Mouse (Mus musculus): ENCODE results near the gene Olfr1406. TPM values are rescaled to one million over a fixed set of nuclear protein-coding genes. Genes with fewer than 3 reads are reported as not detected.
"Not testable (repeated sequence)": the region's sequence is repeated elsewhere in the genome, so short reads cannot be mapped to it uniquely, and the experiment has no call there.

The Olfr1406 gene
- total RNA-seq (2021): not detected
- long read RNA-seq, experiment 1: 0 reads
- long read RNA-seq, experiment 2: 0 reads

DNA sequence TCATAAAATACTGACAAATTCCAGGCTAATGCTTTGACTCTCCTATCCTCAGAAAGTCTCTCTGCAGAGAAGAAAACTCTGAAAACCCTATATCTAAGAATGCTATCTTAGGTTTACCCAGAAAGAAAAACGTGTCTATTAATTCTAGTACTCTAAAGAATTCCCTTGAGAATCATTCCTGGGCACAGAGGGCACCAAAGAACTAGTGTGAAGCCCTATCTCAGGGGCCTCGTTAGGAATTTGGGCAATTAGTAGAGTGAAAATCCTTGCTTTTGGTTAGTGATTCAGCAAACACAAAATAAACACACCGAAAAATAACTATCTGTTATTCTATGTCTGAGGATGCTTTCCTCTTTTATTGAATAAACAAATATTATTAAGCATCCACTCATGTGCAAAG is at the start of gene Olfr1406:
Gene Olfr1406, minus strand, starts transcription at position 101 of the 400 bp plus-strand sequence.
- intact Hi-C loops (cut with DNase I; ENCODE audit: low total_unique reads): no loop called here

GRCm38 (mm10) chr1:173237004-173237403 is 46.6 kb upstream of the Olfr1406 start:
- intact Hi-C loops (cut with DNase I; ENCODE audit: low total_unique reads): not testable (repeated sequence)

More for the DNA sequence above, at the start of gene Olfr1406:
- no peak for DNase-seq

DNA sequence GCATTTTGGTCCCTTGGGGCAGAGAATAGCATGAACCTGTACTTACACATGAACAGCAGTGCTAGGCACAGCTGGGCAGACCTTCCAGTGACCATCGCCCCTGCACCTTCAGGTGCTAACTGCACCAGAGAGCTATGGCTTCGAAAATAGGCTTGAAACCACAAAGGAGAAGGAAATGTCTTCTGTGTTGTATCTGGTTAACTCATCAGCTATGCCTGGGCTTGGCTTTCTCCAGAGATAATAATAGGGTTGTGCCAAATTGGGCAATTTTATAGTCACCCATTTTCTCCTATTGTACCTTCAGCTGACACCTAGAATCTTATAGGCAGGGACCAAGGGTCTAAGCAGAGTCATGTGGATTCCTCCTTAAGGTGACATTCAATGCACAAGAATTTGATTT is 36.6 kb upstream of the Olfr1406 start, which contains the start of gene Fcer1a:
Gene Fcer1a, minus strand, starts transcription at position 134 of the 400 bp plus-strand sequence.
- intact Hi-C loops (cut with DNase I; ENCODE audit: low total_unique reads): no loop called here
- DNase-seq: no peak

More at GRCm38 (mm10) chr1:173237004-173237403, 46.6 kb upstream of the Olfr1406 start:
- DNase-seq: not testable (repeated sequence)

DNA sequence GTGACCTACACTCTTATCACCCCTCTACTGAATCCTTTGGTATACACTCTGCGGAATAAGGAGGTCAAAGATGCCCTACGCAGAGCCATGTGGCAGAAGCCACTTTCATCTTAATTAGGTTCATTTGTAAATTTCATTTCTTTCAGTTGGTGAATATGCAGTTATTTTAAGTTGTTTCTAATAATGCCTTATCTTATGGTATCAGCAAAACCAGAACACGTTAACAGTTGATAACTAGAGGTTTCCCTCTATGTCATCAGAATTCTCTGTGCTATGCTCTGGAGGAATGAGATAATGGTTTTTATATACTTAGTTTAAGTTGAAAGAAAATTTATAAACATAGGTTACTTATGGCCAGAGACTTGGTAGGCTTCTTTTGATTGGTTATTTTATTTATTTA is 26.0 kb upstream of the Olfr1406 start:
- intact Hi-C loops (cut with DNase I; ENCODE audit: low total_unique reads): no loop called here
- no peak for DNase-seq

- no peak for DNase-seq
- intact Hi-C loops (cut with DNase I; ENCODE audit: low total_unique reads): no loop called here
These were observed 21.7 kb upstream of the Olfr1406 start, which contains the start of gene Olfr1404 for GRCm38 (mm10) chr1:173212092-173212491. Gene Olfr1404, plus strand, starts transcription at chr1:173212392.

DNA sequence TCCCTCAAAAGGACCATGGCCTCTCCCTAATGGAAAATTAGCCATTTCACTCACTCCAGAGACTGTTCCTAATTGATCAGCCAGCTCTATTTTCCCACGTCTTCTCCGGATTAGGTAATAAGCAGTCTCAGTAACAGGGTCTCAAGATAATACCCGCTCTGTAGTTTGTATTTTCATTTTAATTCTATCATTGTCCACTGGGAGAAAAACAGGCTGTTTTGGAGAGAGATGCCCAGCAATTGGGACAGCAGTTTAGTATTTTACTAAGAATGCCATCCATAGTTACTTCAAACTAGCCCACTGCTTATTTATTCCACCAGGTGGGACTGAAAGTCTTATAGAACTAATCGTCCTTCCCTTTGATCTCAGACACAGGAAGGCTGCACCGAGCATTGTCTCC is 7.1 kb upstream of the Olfr1406 start, which contains the start of gene Olfr218:
Gene Olfr218, plus strand, starts transcription at position 301 of the 400 bp plus-strand sequence.
- DNase-seq: no peak
- intact Hi-C loops (cut with DNase I; ENCODE audit: low total_unique reads): no loop called here

GRCm38 (mm10) chr1:173196359-173196758 is 5.9 kb upstream of the Olfr1406 start:
- intact Hi-C loops (cut with DNase I; ENCODE audit: low total_unique reads): no loop called here
- DNase-seq: no peak

GRCm38 (mm10) chr1:173192059-173192458 is 1.6 kb upstream of the Olfr1406 start:
- no peak for DNase-seq
- intact Hi-C loops (cut with DNase I; ENCODE audit: low total_unique reads): no loop called here

DNA sequence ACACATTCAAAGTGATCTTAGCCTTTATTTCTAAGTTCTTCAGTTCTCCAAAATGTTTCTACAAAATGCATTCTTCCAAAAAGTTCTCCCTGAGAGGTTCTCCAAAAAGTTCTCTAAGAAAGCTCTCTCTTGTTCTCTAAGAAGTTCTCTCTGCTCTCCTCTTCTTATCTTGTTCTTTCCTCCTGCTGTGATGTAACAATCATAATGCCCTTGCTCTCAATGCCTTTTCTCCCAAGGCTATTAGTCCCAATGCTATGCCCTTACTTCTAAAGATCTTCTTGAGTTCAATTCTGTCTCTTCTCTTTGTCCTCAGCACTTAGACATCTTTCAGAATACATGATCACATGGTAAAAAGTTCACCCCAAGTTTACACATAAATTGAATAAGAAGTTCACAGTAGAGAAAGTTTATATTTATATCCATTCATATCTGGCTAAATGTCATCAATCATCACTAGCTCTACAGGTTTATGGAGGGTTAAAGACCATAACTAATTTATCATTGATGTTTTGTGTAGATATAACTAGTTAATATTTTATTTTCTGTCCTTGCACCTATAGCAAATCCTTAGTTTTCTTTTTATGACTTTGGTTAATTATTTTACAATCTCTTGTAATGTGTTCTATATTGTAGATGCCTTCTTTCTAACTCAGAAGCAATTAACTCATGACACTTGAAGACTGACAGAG is 16.1 kb downstream of the Olfr1406 start:
- DNase-seq: no peak
- intact Hi-C loops (cut with DNase I; ENCODE audit: low total_unique reads): no loop called here

GRCm38 (mm10) chr1:173137274-173137673 is 53.2 kb downstream of the Olfr1406 start, which contains the start of gene Olfr1408:
Gene Olfr1408, minus strand, starts transcription at chr1:173137374.
- intact Hi-C loops (cut with DNase I; ENCODE audit: low total_unique reads): no loop called here
- DNase-seq: no peak

Other genes with a start within 250 kb of the Olfr1406 start
- gene Olfr16, start 240.2 kb downstream of the Olfr1406 start, total RNA-seq (2021): not detected
- not detected for gene Olfr1408, start 53.3 kb downstream of the Olfr1406 start, total RNA-seq (2021)
- gene Olfr218, start 7.2 kb upstream of the Olfr1406 start, total RNA-seq (2021): not detected
- not detected for gene Olfr1404, start 21.8 kb upstream of the Olfr1406 start, total RNA-seq (2021)
- gene Fcer1a, start 36.6 kb upstream of the Olfr1406 start, total RNA-seq (2021): not detected
- not detected for gene Olfr418, start 75.4 kb upstream of the Olfr1406 start, total RNA-seq (2021)
- gene Mptx2, start 87.1 kb upstream of the Olfr1406 start, total RNA-seq (2021): not detected
- 1 to 10 TPM; 5.1 to 7.9 TPM for gene Ackr1, start 143.1 kb upstream of the Olfr1406 start, total RNA-seq (2021)
- under 1 TPM; 0.35 to 0.69 TPM for gene Aim2, start 160.2 kb upstream of the Olfr1406 start, total RNA-seq (2021)
- gene Cadm3, start 177.1 kb upstream of the Olfr1406 start, total RNA-seq (2021): 10 to 100 TPM; 15.4 to 21.4 TPM